Mouse (Mus musculus) kidney, adult 8-10 months (tissue): Measurements from ENCODE around the gene 4930430A15Rik.

Experiments
- DNase-seq, 2 experiments: peaks; one replicate each; pipeline ENCODE4 v3.0.0; 2022

Gene 4930430A15Rik

GRCm38 (mm10) chr2:111229502-111229901 lies at the start of gene 4930430A15Rik:
Gene 4930430A15Rik (minus strand): TSS chr2:111229602.
- DNase-seq: no peak

- DNase-seq: no peak
Measured at GRCm38 (mm10) chr2:111274006-111274405, 44.6 kb upstream of the 4930430A15Rik start, which contains the start of gene Olfr1277. Gene Olfr1277 (minus strand): TSS chr2:111274106.

GRCm38 (mm10) chr2:111254216-111254615 lies 24.8 kb upstream of the 4930430A15Rik start, which contains the start of gene Olfr1276:
Gene Olfr1276 (plus strand): TSS chr2:111254516.
- no peak for DNase-seq

GRCm38 (mm10) chr2:111235186-111235585 lies 5.8 kb upstream of the 4930430A15Rik start, which contains the start of gene Olfr1275:
Gene Olfr1275 (minus strand): TSS chr2:111235286.
- no peak for DNase-seq

GRCm38 (mm10) chr2:111182068-111182467 lies 47.3 kb downstream of the 4930430A15Rik start:
- no peak for DNase-seq

- no peak for DNase-seq
Measured at GRCm38 (mm10) chr2:111152836-111153235, 76.6 kb downstream of the 4930430A15Rik start, which contains the start of gene Gm15130. Gene Gm15130 (minus strand): TSS chr2:111152936.

- no peak for DNase-seq
Measured at GRCm38 (mm10) chr2:111135739-111136138, 93.7 kb downstream of the 4930430A15Rik start.
